Mouse (Mus musculus): ENCODE results near the gene Gria3. TPM values are rescaled to one million over a fixed set of nuclear protein-coding genes. Genes with fewer than 3 reads are reported as not detected.
A peak's percentile ranks its signal among the peaks of the same experiment; 100 is the strongest.

Gria3 gene
- polyA plus RNA-seq, 1 experiment from 2014 or later: 5.8 TPM

DNA sequence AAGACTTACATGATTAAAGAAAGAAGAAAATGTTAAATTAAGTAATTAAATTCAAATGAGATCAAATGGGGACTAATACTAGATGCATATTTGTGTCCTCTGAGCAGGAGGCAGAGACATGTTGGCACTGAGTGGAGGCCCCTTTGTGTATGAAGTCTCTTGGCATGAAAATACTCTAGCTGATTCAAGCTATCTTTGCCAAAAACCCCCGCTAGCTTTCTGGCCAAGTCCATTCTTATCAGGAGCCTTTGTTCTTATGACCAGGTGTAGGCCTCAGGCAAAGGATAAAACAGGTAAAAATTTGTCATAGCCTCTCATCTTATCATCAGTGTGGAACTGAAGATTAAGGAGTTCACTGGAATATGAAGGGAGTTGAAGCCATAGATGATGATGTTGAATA, 206.5 kb downstream of the Gria3 start:
- WGBS: 97% methylated on average over 1 of the region's 1 CpGs
- Histone ChIP-seq H3K4me1 (replicated peaks; ENCODE audit: control insufficient read depth, insufficient read depth, low read length) (no peaks in the 10 kb centered on the region), H3K36me3 (ENCODE audit: control insufficient read depth, insufficient read depth, low read length) (no peaks in the 10 kb centered on the region), H3K4me2 (replicated peaks; ENCODE audit: low read depth, low read length) (no peak overlapping the region), H3K9ac (ENCODE audit: low read depth, low read length) (no peak overlapping the region), H3K9me3 (ENCODE audit: control insufficient read depth, low read length) (no peaks in the 10 kb centered on the region), H3K27ac (ENCODE audit: low read depth, low read length) (no peak overlapping the region), H3K27me3 (ENCODE audit: control insufficient read depth, insufficient read depth, low read length) (no peaks in the 10 kb centered on the region), H3K4me3 (ENCODE audit: low read depth, low read length) (no peak overlapping the region)
- DNase-seq (ENCODE audit: low spot score): no peak
- no peak for ATAC-seq (ENCODE audit: low FRiP score)

GRCm38 (mm10) chrX:41614920-41615319, 214.3 kb downstream of the Gria3 start:
- H3K36me3 ChIP-seq (ENCODE audit: control insufficient read depth, insufficient read depth, low read length): no peaks in the 10 kb centered on the region
- no peaks in the 10 kb centered on the region for H3K9me3 ChIP-seq (ENCODE audit: control insufficient read depth, low read length)
- no peak overlapping the region for H3K4me2 ChIP-seq (replicated peaks; ENCODE audit: low read depth, low read length)
- no peak overlapping the region for H3K9ac ChIP-seq (ENCODE audit: low read depth, low read length)
- ATAC-seq (ENCODE audit: low FRiP score): no peak
- H3K4me3 ChIP-seq (ENCODE audit: low read depth, low read length): no peak overlapping the region
- no peaks in the 10 kb centered on the region for H3K4me1 ChIP-seq (replicated peaks; ENCODE audit: control insufficient read depth, insufficient read depth, low read length)
- H3K27ac ChIP-seq (ENCODE audit: low read depth, low read length): no peak overlapping the region
- no peaks in the 10 kb centered on the region for H3K27me3 ChIP-seq (ENCODE audit: control insufficient read depth, insufficient read depth, low read length)
- 52% methylated on average over 2 of the region's 2 CpGs for WGBS
- DNase-seq (ENCODE audit: low spot score): peak; percentile 49

- ATAC-seq (ENCODE audit: low FRiP score) (no peak), DNase-seq (ENCODE audit: low spot score) (no peak)
- Histone ChIP-seq H3K4me3 (ENCODE audit: low read depth, low read length) (no peak overlapping the region), H3K9ac (ENCODE audit: low read depth, low read length) (no peak overlapping the region), H3K27ac (ENCODE audit: low read depth, low read length) (no peak overlapping the region), H3K36me3 (ENCODE audit: control insufficient read depth, insufficient read depth, low read length) (no peaks in the 10 kb centered on the region), H3K4me1 (replicated peaks; ENCODE audit: control insufficient read depth, insufficient read depth, low read length) (no peaks in the 10 kb centered on the region), H3K4me2 (replicated peaks; ENCODE audit: low read depth, low read length) (no peak overlapping the region), H3K9me3 (ENCODE audit: control insufficient read depth, low read length) (no peaks in the 10 kb centered on the region), H3K27me3 (ENCODE audit: control insufficient read depth, insufficient read depth, low read length) (no peaks in the 10 kb centered on the region)
- WGBS: 89% methylated on average over 1 of the region's 1 CpGs
Observed at GRCm38 (mm10) chrX:41616928-41617327, 216.3 kb downstream of the Gria3 start.

DNA sequence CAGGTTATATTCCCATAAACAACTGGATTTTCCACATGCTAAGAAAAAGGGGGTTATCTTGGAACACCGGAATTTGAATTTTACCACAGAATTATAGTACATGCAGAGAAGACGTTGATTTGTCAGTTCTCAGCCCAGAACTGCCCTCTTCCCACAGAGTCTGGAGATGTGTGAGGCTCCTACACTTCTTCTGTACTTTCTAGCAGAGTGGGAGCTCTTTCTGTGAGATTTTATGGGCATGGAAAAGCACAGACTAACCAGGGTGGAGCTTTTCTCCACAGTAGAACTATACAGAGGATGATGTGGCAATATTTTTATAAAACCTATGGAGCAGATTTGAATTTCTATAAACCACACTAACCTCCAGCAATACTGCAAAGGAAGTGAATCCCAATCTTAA, 217.7 kb downstream of the Gria3 start:
- no peaks in the 10 kb centered on the region for H3K36me3 ChIP-seq (ENCODE audit: control insufficient read depth, insufficient read depth, low read length)
- H3K4me1 ChIP-seq (replicated peaks; ENCODE audit: control insufficient read depth, insufficient read depth, low read length): no peaks in the 10 kb centered on the region
- no peaks in the 10 kb centered on the region for H3K27me3 ChIP-seq (ENCODE audit: control insufficient read depth, insufficient read depth, low read length)
- H3K9me3 ChIP-seq (ENCODE audit: control insufficient read depth, low read length): no peaks in the 10 kb centered on the region
- no peak for DNase-seq (ENCODE audit: low spot score)
- no peak overlapping the region for H3K4me2 ChIP-seq (replicated peaks; ENCODE audit: low read depth, low read length)
- H3K9ac ChIP-seq (ENCODE audit: low read depth, low read length): no peak overlapping the region
- ATAC-seq (ENCODE audit: low FRiP score): no peak
- no peak overlapping the region for H3K4me3 ChIP-seq (ENCODE audit: low read depth, low read length)
- H3K27ac ChIP-seq (ENCODE audit: low read depth, low read length): no peak overlapping the region
- WGBS: 88% methylated on average over 2 of the region's 2 CpGs

DNA sequence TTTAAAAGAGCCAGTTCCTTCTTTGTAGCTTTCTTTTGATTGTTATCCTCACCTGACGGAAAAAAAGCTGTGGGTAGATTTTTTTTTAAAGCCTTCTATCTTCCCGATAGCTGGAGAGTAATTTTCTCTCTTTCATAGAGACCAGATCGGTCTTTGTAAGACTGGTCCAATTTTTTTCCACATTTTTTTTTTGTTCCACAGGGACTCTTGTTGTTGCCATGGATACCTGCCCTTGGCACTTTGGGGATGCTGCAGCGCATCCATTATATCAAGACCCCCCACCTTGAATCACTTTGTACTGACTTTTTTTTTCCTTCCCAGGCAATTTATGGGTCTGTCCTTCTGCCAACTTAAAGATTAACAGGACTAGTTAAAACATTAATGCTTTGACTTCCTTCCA, 232.9 kb downstream of the Gria3 start:
- ATAC-seq (ENCODE audit: low FRiP score) (no peak), DNase-seq (ENCODE audit: low spot score) (peak; percentile 2)
- Histone ChIP-seq H3K4me1 (replicated peaks; ENCODE audit: control insufficient read depth, insufficient read depth, low read length) (no peaks in the 10 kb centered on the region), H3K9me3 (ENCODE audit: control insufficient read depth, low read length) (no peaks in the 10 kb centered on the region), H3K4me2 (replicated peaks; ENCODE audit: low read depth, low read length) (no peak overlapping the region), H3K4me3 (ENCODE audit: low read depth, low read length) (no peak overlapping the region), H3K27ac (ENCODE audit: low read depth, low read length) (no peak overlapping the region), H3K27me3 (ENCODE audit: control insufficient read depth, insufficient read depth, low read length) (no peaks in the 10 kb centered on the region), H3K36me3 (ENCODE audit: control insufficient read depth, insufficient read depth, low read length) (no peaks in the 10 kb centered on the region), H3K9ac (ENCODE audit: low read depth, low read length) (no peak overlapping the region)
- WGBS: 52% methylated on average over 4 of the region's 4 CpGs

GRCm38 (mm10) chrX:41644954-41645353, 244.3 kb downstream of the Gria3 start:
- H3K4me2 ChIP-seq (replicated peaks; ENCODE audit: low read depth, low read length): no peak overlapping the region
- 55% methylated on average over 2 of the region's 2 CpGs for WGBS
- DNase-seq (ENCODE audit: low spot score) (no peak), ATAC-seq (ENCODE audit: low FRiP score) (no peak)
- H3K9ac ChIP-seq (ENCODE audit: low read depth, low read length): no peak overlapping the region
- H3K27me3 ChIP-seq (ENCODE audit: control insufficient read depth, insufficient read depth, low read length): no peaks in the 10 kb centered on the region
- H3K9me3 ChIP-seq (ENCODE audit: control insufficient read depth, low read length): no peaks in the 10 kb centered on the region
- H3K4me1 ChIP-seq (replicated peaks; ENCODE audit: control insufficient read depth, insufficient read depth, low read length): no peaks in the 10 kb centered on the region
- no peaks in the 10 kb centered on the region for H3K36me3 ChIP-seq (ENCODE audit: control insufficient read depth, insufficient read depth, low read length)
- H3K27ac ChIP-seq (ENCODE audit: low read depth, low read length): no peak overlapping the region
- H3K4me3 ChIP-seq (ENCODE audit: low read depth, low read length): no peak overlapping the region

GRCm38 (mm10) chrX:41657791-41658190, 257.1 kb downstream of the Gria3 start:
- no peak overlapping the region for H3K27ac ChIP-seq (ENCODE audit: low read depth, low read length)
- no peaks in the 10 kb centered on the region for H3K27me3 ChIP-seq (ENCODE audit: control insufficient read depth, insufficient read depth, low read length)
- no peaks in the 10 kb centered on the region for H3K9me3 ChIP-seq (ENCODE audit: control insufficient read depth, low read length)
- H3K4me2 ChIP-seq (replicated peaks; ENCODE audit: low read depth, low read length): no peak overlapping the region
- 70% methylated on average over 4 of the region's 4 CpGs for WGBS
- no peaks in the 10 kb centered on the region for H3K36me3 ChIP-seq (ENCODE audit: control insufficient read depth, insufficient read depth, low read length)
- no peak overlapping the region for H3K9ac ChIP-seq (ENCODE audit: low read depth, low read length)
- H3K4me1 ChIP-seq (replicated peaks; ENCODE audit: control insufficient read depth, insufficient read depth, low read length): no peaks in the 10 kb centered on the region
- no peak for DNase-seq (ENCODE audit: low spot score)
- ATAC-seq (ENCODE audit: low FRiP score): no peak
- H3K4me3 ChIP-seq (ENCODE audit: low read depth, low read length): no peak overlapping the region

- WGBS: 49% methylated on average over 2 of the region's 2 CpGs
- H3K36me3 ChIP-seq (ENCODE audit: control insufficient read depth, insufficient read depth, low read length): no peaks in the 10 kb centered on the region
- DNase-seq (ENCODE audit: low spot score) (no peak), ATAC-seq (ENCODE audit: low FRiP score) (no peak)
- H3K9me3 ChIP-seq (ENCODE audit: control insufficient read depth, low read length): no peaks in the 10 kb centered on the region
- no peak overlapping the region for H3K4me3 ChIP-seq (ENCODE audit: low read depth, low read length)
- H3K27me3 ChIP-seq (ENCODE audit: control insufficient read depth, insufficient read depth, low read length): no peaks in the 10 kb centered on the region
- H3K9ac ChIP-seq (ENCODE audit: low read depth, low read length): no peak overlapping the region
- no peak overlapping the region for H3K27ac ChIP-seq (ENCODE audit: low read depth, low read length)
- H3K4me2 ChIP-seq (replicated peaks; ENCODE audit: low read depth, low read length): no peak overlapping the region
- no peaks in the 10 kb centered on the region for H3K4me1 ChIP-seq (replicated peaks; ENCODE audit: control insufficient read depth, insufficient read depth, low read length)
Observed at GRCm38 (mm10) chrX:41688869-41689268, 288.2 kb downstream of the Gria3 start.

DNA sequence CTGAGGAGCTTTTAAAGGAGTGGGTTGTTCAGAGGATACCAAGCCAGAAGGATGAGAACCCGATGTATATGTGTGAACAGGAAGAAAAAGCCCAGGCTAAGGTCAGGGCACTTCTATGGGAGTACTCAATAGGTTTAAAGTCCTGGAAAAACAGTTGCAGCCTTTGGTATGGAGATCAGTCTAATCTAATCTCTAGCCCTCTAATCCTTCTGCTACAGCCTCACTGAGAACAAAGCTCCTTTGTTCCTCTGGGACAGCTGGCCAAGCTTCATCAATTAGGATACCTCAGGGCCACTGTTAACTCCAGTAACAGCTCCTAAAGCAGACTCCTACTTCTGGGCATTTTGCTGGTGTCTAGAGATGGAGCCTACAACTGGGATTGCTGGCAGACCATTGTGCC, 291.4 kb downstream of the Gria3 start:
- no peak overlapping the region for H3K4me3 ChIP-seq (ENCODE audit: low read depth, low read length)
- peak; percentile 0 for DNase-seq (ENCODE audit: low spot score)
- H3K27ac ChIP-seq (ENCODE audit: low read depth, low read length): no peak overlapping the region
- WGBS: 17% methylated on average over 1 of the region's 1 CpGs
- H3K9me3 ChIP-seq (ENCODE audit: control insufficient read depth, low read length): no peaks in the 10 kb centered on the region
- H3K27me3 ChIP-seq (ENCODE audit: control insufficient read depth, insufficient read depth, low read length): no peaks in the 10 kb centered on the region
- no peak for ATAC-seq (ENCODE audit: low FRiP score)
- no peak overlapping the region for H3K4me2 ChIP-seq (replicated peaks; ENCODE audit: low read depth, low read length)
- no peaks in the 10 kb centered on the region for H3K36me3 ChIP-seq (ENCODE audit: control insufficient read depth, insufficient read depth, low read length)
- no peaks in the 10 kb centered on the region for H3K4me1 ChIP-seq (replicated peaks; ENCODE audit: control insufficient read depth, insufficient read depth, low read length)
- H3K9ac ChIP-seq (ENCODE audit: low read depth, low read length): no peak overlapping the region
